Mouse (Mus musculus) liver, postnatal 0 days (tissue): ENCODE data around the gene Kcnk16.

Experiments used
- CTCF ChIP-seq: sonication (generic); IDR thresholded peaks from 2 replicates; pipeline ENCODE4 v1.5.1; 2016; ENCODE audit warnings: antibody characterized with exemption, low read depth
- EP300 ChIP-seq: IDR thresholded peaks from 2 replicates; pipeline ENCODE4 v1.6.1; 2016; ENCODE audit warnings: antibody characterized with exemption, low read depth, mild to moderate bottlenecking

DNA sequence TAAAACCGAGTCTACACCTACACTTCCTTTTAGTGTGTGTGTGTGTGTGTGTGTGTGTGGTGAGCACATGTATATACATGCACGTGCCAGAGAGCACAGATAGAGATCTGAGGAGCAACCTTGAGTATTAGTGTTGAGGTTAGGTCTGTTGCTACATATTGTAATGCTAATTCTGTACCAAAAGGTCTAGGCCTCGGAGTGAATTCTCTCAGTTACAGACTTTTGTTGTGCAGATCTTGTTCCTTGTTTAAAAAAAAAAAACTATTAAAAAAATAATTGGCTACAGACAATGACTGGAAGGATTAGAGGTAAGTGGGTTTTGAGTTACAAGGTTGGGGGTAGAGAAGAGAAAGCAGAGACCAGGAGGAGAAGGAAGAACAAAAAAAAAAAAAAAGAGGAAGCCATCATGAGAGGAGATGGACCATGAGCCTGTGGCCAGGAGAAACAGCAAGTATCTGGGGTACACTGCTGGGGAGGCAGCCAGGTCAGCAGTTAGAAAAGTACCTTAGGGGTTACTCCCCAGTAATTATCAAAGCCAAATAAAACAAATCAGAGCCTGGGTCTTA lies 51.6 kb downstream of the Kcnk16 start:
- TF ChIP-seq CTCF, result no peak
- no peak for TF ChIP-seq EP300
